Mouse (Mus musculus): ENCODE data around the gene Ehbp1. TPM values are rescaled to one million over a fixed set of nuclear protein-coding genes. Genes with fewer than 3 reads are reported as not detected.

Gene Ehbp1
- polyA plus RNA-seq, 1 experiment from 2014 or later, result 12.0 TPM

GRCm38 (mm10) chr11:22039854-22040426, 302.2 kb downstream of the Ehbp1 start:
- no peaks in the 10 kb centered on the region for H3K4me1 ChIP-seq (ENCODE audit: control insufficient read depth, insufficient read depth, low read length)
- 72% methylated on average over 6 of the region's 6 CpGs for WGBS

GRCm38 (mm10) chr11:22034564-22035105, 307.5 kb downstream of the Ehbp1 start:
- Histone ChIP-seq H3K27me3 (ENCODE audit: control insufficient read depth, insufficient read depth, low read length) (no peaks in the 10 kb centered on the region), H3K4me3 (ENCODE audit: low read depth, low read length) (no peak overlapping the region), H3K9me3 (replicated peaks; ENCODE audit: control insufficient read depth, low read length) (no peaks in the 10 kb centered on the region), H3K9ac (replicated peaks; ENCODE audit: low read length) (no peak overlapping the region), H3K4me2 (ENCODE audit: low read depth, low read length) (no peak overlapping the region), H3K4me1 (ENCODE audit: control insufficient read depth, insufficient read depth, low read length) (no peaks in the 10 kb centered on the region), H3K27ac (replicated peaks; ENCODE audit: low read depth, low read length) (no peak overlapping the region), H3K36me3 (replicated peaks; ENCODE audit: control insufficient read depth, insufficient read depth, low read depth, low read length) (no peaks in the 10 kb centered on the region)
- 37% methylated on average over 7 of the region's 7 CpGs for WGBS
- ATAC-seq (replicated peaks; ENCODE audit: insufficient number of reproducible peaks, low FRiP score, low TSS enrichment, low read depth) (no peak), DNase-seq (ENCODE audit: low spot score) (no peak)

More at GRCm38 (mm10) chr11:22039854-22040426, 302.2 kb downstream of the Ehbp1 start:
- Histone ChIP-seq H3K27ac (replicated peaks; ENCODE audit: low read depth, low read length) (no peak overlapping the region), H3K36me3 (replicated peaks; ENCODE audit: control insufficient read depth, insufficient read depth, low read depth, low read length) (no peaks in the 10 kb centered on the region), H3K9me3 (replicated peaks; ENCODE audit: control insufficient read depth, low read length) (no peaks in the 10 kb centered on the region), H3K4me3 (ENCODE audit: low read depth, low read length) (no peak overlapping the region), H3K9ac (replicated peaks; ENCODE audit: low read length) (no peak overlapping the region), H3K27me3 (ENCODE audit: control insufficient read depth, insufficient read depth, low read length) (no peaks in the 10 kb centered on the region), H3K4me2 (ENCODE audit: low read depth, low read length) (no peak overlapping the region)
- ATAC-seq (replicated peaks; ENCODE audit: insufficient number of reproducible peaks, low FRiP score, low TSS enrichment, low read depth) (no peak), DNase-seq (ENCODE audit: low spot score) (no peak)

- Histone ChIP-seq H3K4me2 (ENCODE audit: low read depth, low read length) (no peak overlapping the region), H3K4me3 (ENCODE audit: low read depth, low read length) (no peak overlapping the region), H3K9ac (replicated peaks; ENCODE audit: low read length) (no peak overlapping the region), H3K36me3 (replicated peaks; ENCODE audit: control insufficient read depth, insufficient read depth, low read depth, low read length) (no peaks in the 10 kb centered on the region), H3K9me3 (replicated peaks; ENCODE audit: control insufficient read depth, low read length) (no peaks in the 10 kb centered on the region), H3K27me3 (ENCODE audit: control insufficient read depth, insufficient read depth, low read length) (no peaks in the 10 kb centered on the region), H3K4me1 (ENCODE audit: control insufficient read depth, insufficient read depth, low read length) (no peaks in the 10 kb centered on the region), H3K27ac (replicated peaks; ENCODE audit: low read depth, low read length) (no peak overlapping the region)
- no peak for ATAC-seq (replicated peaks; ENCODE audit: insufficient number of reproducible peaks, low FRiP score, low TSS enrichment, low read depth)
- no peak for DNase-seq (ENCODE audit: low spot score)
- 88% methylated on average over 3 of the region's 3 CpGs for WGBS
These were observed 308.5 kb downstream of the Ehbp1 start for GRCm38 (mm10) chr11:22033582-22033981.

GRCm38 (mm10) chr11:22020602-22021001, 321.5 kb downstream of the Ehbp1 start:
- WGBS, result 90% methylated on average over 2 of the region's 2 CpGs

GRCm38 (mm10) chr11:22017444-22017843, 324.6 kb downstream of the Ehbp1 start:
- ATAC-seq (replicated peaks; ENCODE audit: insufficient number of reproducible peaks, low FRiP score, low TSS enrichment, low read depth) (no peak), DNase-seq (ENCODE audit: low spot score) (no peak)
- 50% methylated on average over 8 of the region's 8 CpGs for WGBS
- no peak overlapping the region for H3K4me3 ChIP-seq (ENCODE audit: low read depth, low read length)
- H3K9me3 ChIP-seq (replicated peaks; ENCODE audit: control insufficient read depth, low read length), result no peaks in the 10 kb centered on the region
- H3K4me2 ChIP-seq (ENCODE audit: low read depth, low read length), result no peak overlapping the region
- no peaks in the 10 kb centered on the region for H3K27me3 ChIP-seq (ENCODE audit: control insufficient read depth, insufficient read depth, low read length)
- H3K27ac ChIP-seq (replicated peaks; ENCODE audit: low read depth, low read length), result no peak overlapping the region
- H3K9ac ChIP-seq (replicated peaks; ENCODE audit: low read length), result no peak overlapping the region
- no peaks in the 10 kb centered on the region for H3K4me1 ChIP-seq (ENCODE audit: control insufficient read depth, insufficient read depth, low read length)
- H3K36me3 ChIP-seq (replicated peaks; ENCODE audit: control insufficient read depth, insufficient read depth, low read depth, low read length), result no peaks in the 10 kb centered on the region

More at GRCm38 (mm10) chr11:22020602-22021001, 321.5 kb downstream of the Ehbp1 start:
- Histone ChIP-seq H3K4me2 (ENCODE audit: low read depth, low read length) (no peak overlapping the region), H3K9ac (replicated peaks; ENCODE audit: low read length) (no peak overlapping the region), H3K9me3 (replicated peaks; ENCODE audit: control insufficient read depth, low read length) (no peaks in the 10 kb centered on the region), H3K27ac (replicated peaks; ENCODE audit: low read depth, low read length) (no peak overlapping the region), H3K27me3 (ENCODE audit: control insufficient read depth, insufficient read depth, low read length) (no peaks in the 10 kb centered on the region), H3K4me1 (ENCODE audit: control insufficient read depth, insufficient read depth, low read length) (no peaks in the 10 kb centered on the region), H3K36me3 (replicated peaks; ENCODE audit: control insufficient read depth, insufficient read depth, low read depth, low read length) (no peaks in the 10 kb centered on the region), H3K4me3 (ENCODE audit: low read depth, low read length) (no peak overlapping the region)
- DNase-seq (ENCODE audit: low spot score) (no peak), ATAC-seq (replicated peaks; ENCODE audit: insufficient number of reproducible peaks, low FRiP score, low TSS enrichment, low read depth) (no peak)

- H3K27ac ChIP-seq (replicated peaks; ENCODE audit: low read depth, low read length), result no peak overlapping the region
- no peaks in the 10 kb centered on the region for H3K4me1 ChIP-seq (ENCODE audit: control insufficient read depth, insufficient read depth, low read length)
- no peaks in the 10 kb centered on the region for H3K36me3 ChIP-seq (replicated peaks; ENCODE audit: control insufficient read depth, insufficient read depth, low read depth, low read length)
- H3K4me3 ChIP-seq (ENCODE audit: low read depth, low read length), result no peak overlapping the region
- H3K9ac ChIP-seq (replicated peaks; ENCODE audit: low read length), result no peak overlapping the region
- H3K27me3 ChIP-seq (ENCODE audit: control insufficient read depth, insufficient read depth, low read length), result no peaks in the 10 kb centered on the region
- no peaks in the 10 kb centered on the region for H3K9me3 ChIP-seq (replicated peaks; ENCODE audit: control insufficient read depth, low read length)
- ATAC-seq (replicated peaks; ENCODE audit: insufficient number of reproducible peaks, low FRiP score, low TSS enrichment, low read depth) (no peak), DNase-seq (ENCODE audit: low spot score) (no peak)
- 82% methylated on average over 3 of the region's 3 CpGs for WGBS
- H3K4me2 ChIP-seq (ENCODE audit: low read depth, low read length), result no peak overlapping the region
These were observed 325.8 kb downstream of the Ehbp1 start for GRCm38 (mm10) chr11:22016341-22016740.

GRCm38 (mm10) chr11:22008817-22009216, 333.3 kb downstream of the Ehbp1 start:
- H3K4me3 ChIP-seq (ENCODE audit: low read depth, low read length), result no peak overlapping the region
- no peak overlapping the region for H3K27ac ChIP-seq (replicated peaks; ENCODE audit: low read depth, low read length)
- 5% methylated on average over 2 of the region's 2 CpGs for WGBS
- DNase-seq (ENCODE audit: low spot score) (peak; percentile 45), ATAC-seq (replicated peaks; ENCODE audit: insufficient number of reproducible peaks, low FRiP score, low TSS enrichment, low read depth) (no peak)
- no peaks in the 10 kb centered on the region for H3K36me3 ChIP-seq (replicated peaks; ENCODE audit: control insufficient read depth, insufficient read depth, low read depth, low read length)
- no peaks in the 10 kb centered on the region for H3K9me3 ChIP-seq (replicated peaks; ENCODE audit: control insufficient read depth, low read length)
- H3K4me1 ChIP-seq (ENCODE audit: control insufficient read depth, insufficient read depth, low read length), result peaks cover 3% of the 10 kb centered on the region; the same call in 1 of the 2 replicates
- no peak overlapping the region; the same call in 1 of the 2 replicates for H3K4me2 ChIP-seq (ENCODE audit: low read depth, low read length)
- H3K9ac ChIP-seq (replicated peaks; ENCODE audit: low read length), result no peak overlapping the region
- H3K27me3 ChIP-seq (ENCODE audit: control insufficient read depth, insufficient read depth, low read length), result peaks cover 35% of the 10 kb centered on the region

- under 1% methylated on average over 10 of the region's 10 CpGs for WGBS
- Histone ChIP-seq H3K4me3 (ENCODE audit: low read depth, low read length) (no peak overlapping the region), H3K4me2 (ENCODE audit: low read depth, low read length) (peak overlapping the region; percentile 25; the same call in 1 of the 2 replicates), H3K9me3 (replicated peaks; ENCODE audit: control insufficient read depth, low read length) (no peaks in the 10 kb centered on the region), H3K27me3 (ENCODE audit: control insufficient read depth, insufficient read depth, low read length) (peaks cover 36% of the 10 kb centered on the region), H3K27ac (replicated peaks; ENCODE audit: low read depth, low read length) (0 out of 2 replicates have a peak overlapping the region, but pooled peaks have one; percentile 5), H3K9ac (replicated peaks; ENCODE audit: low read length) (no peak overlapping the region), H3K4me1 (ENCODE audit: control insufficient read depth, insufficient read depth, low read length) (peaks cover 3% of the 10 kb centered on the region; the same call in 1 of the 2 replicates), H3K36me3 (replicated peaks; ENCODE audit: control insufficient read depth, insufficient read depth, low read depth, low read length) (no peaks in the 10 kb centered on the region)
- no peak; the same call in 1 of the 2 replicates for ATAC-seq (replicated peaks; ENCODE audit: insufficient number of reproducible peaks, low FRiP score, low TSS enrichment, low read depth)
- peak; percentile 41 for DNase-seq (ENCODE audit: low spot score)
These were observed 333.9 kb downstream of the Ehbp1 start for GRCm38 (mm10) chr11:22008129-22008596.

Measured in embryonic facial prominence, embryonic 11.5 days (tissue).